Mouse (Mus musculus): Measurements from ENCODE around the gene Pclo. TPM values are rescaled to one million over a fixed set of nuclear protein-coding genes. Genes with fewer than 3 reads are reported as not detected.

The Pclo gene
- polyA plus RNA-seq (2012; rRNA removed): 27.0 and 29.3 TPM in 2 replicates

DNA sequence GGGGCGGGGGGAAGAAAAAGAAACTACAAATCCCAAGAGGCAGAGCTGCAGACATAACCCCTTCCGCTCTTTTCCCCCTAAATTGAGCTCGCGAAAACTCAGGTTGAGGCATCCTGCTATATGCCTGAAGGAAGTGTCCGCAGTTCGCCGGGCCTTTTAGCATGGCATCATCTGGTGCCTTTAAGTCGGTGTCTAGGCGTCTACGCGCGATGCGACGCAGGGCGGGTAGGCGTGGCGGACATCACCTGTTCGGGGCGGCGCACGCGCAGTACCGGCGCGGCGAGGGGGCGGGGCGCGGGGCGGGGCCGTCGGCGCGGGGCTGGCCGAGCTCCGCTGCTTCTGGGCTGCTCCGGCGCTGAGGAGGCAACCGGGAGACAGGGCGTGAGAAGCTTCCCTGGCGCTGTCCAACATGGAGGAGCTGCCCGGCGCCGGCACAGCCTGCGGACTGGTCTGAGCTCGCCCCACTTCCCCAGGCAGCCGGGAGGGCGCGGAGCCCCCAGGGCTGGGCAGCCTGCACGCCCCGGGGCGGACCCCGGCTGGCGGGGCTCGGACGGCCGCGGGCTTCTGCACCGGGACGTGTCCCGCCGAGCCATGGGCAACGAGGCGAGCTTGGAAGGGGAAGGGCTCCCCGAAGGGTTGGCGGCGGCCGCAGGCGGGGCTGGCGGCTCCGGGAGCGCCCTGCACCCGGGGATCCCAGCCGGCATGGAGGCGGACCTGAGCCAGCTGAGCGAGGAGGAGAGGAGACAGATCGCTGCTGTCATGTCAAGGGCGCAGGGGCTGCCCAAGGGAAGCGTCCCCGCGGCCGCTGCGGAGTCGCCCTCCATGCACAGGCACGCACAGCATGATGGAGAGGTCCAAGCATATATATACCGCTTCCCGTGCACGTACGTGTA lies at the start of gene Pclo:
Pclo (plus strand) TSS at position 288 of the 893 bp plus-strand sequence.

